Mouse (Mus musculus) macrophage (primary cell): ENCODE results near the gene Rfk. TPM values are rescaled to one million over a fixed set of nuclear protein-coding genes. Genes with fewer than 3 reads are reported as not detected.

Source experiments
- H3K27ac ChIP-seq: fragments of 350-480 bp; formaldehyde crosslinking; 2 replicates; pipeline ENCODE4 v1.9.0; 2021
- H3K36me3 ChIP-seq: fragments of 350-480 bp; formaldehyde crosslinking; 2 replicates; pipeline ENCODE4 v1.9.0; 2021; ENCODE audit errors: inconsistent target
- H3K4me3 ChIP-seq: fragments of 350-480 bp; formaldehyde crosslinking; 2 replicates; pipeline ENCODE4 v1.9.0; 2021; ENCODE audit errors: inconsistent target
- H3K79me2 ChIP-seq: fragments of 350-480 bp; formaldehyde crosslinking; 2 replicates; pipeline ENCODE4 v1.9.0; 2021; ENCODE audit errors: inconsistent target
- WGBS: methylation state at CpG from one replicate; pipeline ENCODE4 v1.1.7; 2026; ENCODE audit warnings: inconsistent platforms; ENCODE audit not compliant: missing documents; 5-methylcytosine and 5-hydroxymethylcytosine counted together
- polyA plus RNA-seq: library from polyadenylated mRNA; stranded (reverse); fragments of 250-400 nt; gene quantifications from 3 replicates; pipeline ENCODE4 v1.2.4, GENCODE M21; 2018; ENCODE audit warnings: inconsistent platforms

Gene Rfk
- polyA plus RNA-seq, 1 experiment from 2014 or later: 38.9 TPM

DNA sequence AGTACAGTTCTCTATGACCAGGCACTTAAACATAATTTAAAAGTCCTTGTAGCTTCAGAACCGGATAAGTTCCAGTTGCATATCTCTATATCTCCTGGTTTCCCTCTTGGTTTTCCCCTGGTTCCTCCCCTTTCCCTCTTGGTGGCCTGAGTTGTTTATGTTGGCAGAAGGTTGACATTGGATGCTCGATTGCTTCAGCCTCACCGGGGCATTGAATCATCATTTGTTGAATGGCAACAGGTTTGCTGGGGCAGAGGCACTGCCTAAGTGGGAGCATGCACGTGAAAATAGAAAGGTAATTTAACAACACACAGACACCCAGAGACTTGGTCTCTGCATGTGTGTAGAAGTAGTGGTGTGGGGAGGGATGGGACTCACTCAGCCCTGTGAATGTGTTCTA, 6.7 kb downstream of the Rfk start:
- H3K79me2 ChIP-seq: peaks cover 5% of the 10 kb centered on the region; the same call in 1 of the 2 replicates
- WGBS: 95% methylated on average over 4 of the region's 4 CpGs
- H3K27ac ChIP-seq: no peak overlapping the region
- H3K4me3 ChIP-seq: no peak overlapping the region
- H3K36me3 ChIP-seq: peaks cover 24% of the 10 kb centered on the region; the same call in 1 of the 2 replicates

DNA sequence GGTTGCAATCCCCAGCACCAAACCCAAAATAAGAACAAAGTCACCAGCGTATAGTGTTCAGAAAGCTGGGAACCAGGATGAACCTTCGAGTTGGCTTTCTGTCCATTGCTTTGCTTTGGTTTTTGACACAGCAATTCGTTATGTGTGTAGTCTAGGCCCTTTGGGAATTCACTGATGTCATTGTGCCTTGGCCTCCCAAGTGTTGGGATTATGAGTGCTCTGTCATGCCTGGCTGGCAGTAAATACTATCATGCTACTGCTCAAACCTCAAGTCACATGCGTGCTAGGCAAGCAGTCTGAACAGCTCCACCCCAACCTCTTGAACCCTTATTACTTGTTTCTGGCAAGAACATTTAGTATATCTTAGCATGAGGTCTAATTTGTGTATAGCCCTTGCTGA, 9.3 kb downstream of the Rfk start:
- H3K27ac ChIP-seq: no peak overlapping the region
- H3K36me3 ChIP-seq: peaks cover 21% of the 10 kb centered on the region; the same call in 1 of the 2 replicates
- no peaks in the 10 kb centered on the region for H3K79me2 ChIP-seq
- no peak overlapping the region for H3K4me3 ChIP-seq
- 94% methylated on average over 4 of the region's 4 CpGs for WGBS

- Histone ChIP-seq H3K36me3 (no peaks in the 10 kb centered on the region), H3K4me3 (no peak overlapping the region), H3K79me2 (no peaks in the 10 kb centered on the region), H3K27ac (no peak overlapping the region)
- 89% methylated on average over 5 of the region's 5 CpGs for WGBS
Measured at GRCm38 (mm10) chr19:17406823-17407222, 13.0 kb downstream of the Rfk start.

GRCm38 (mm10) chr19:17408591-17408990, 14.7 kb downstream of the Rfk start:
- Histone ChIP-seq H3K36me3 (no peaks in the 10 kb centered on the region), H3K27ac (no peak overlapping the region), H3K4me3 (no peak overlapping the region), H3K79me2 (no peaks in the 10 kb centered on the region)

DNA sequence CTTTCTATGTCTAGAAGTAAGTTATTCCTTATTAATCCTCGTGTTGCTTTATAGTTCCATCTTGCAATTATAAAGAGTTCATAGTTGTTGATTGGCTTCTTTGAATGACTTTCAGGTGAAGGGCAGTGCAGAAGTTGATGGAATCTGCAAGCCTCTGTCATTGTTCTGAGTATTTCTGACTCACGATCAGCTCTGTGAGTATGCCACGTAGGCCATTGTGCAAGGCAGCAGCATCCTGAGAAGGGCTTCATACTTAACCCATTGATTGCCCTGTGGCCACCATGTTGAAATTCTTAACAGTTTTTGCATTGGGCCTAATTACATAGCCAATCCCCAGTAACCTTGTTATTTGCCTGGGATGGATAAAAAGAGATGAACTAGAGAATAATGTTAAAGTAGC, 15.5 kb downstream of the Rfk start:
- Histone ChIP-seq H3K79me2 (no peaks in the 10 kb centered on the region), H3K36me3 (no peaks in the 10 kb centered on the region), H3K4me3 (no peak overlapping the region), H3K27ac (no peak overlapping the region)
- 71% methylated on average over 3 of the region's 3 CpGs for WGBS

GRCm38 (mm10) chr19:17410465-17411065, 16.7 kb downstream of the Rfk start:
- Histone ChIP-seq H3K4me3 (no peak overlapping the region), H3K36me3 (no peaks in the 10 kb centered on the region), H3K27ac (no peak overlapping the region), H3K79me2 (no peaks in the 10 kb centered on the region)
- WGBS: 93% methylated on average over 5 of the region's 5 CpGs

GRCm38 (mm10) chr19:17412915-17413459, 19.1 kb downstream of the Rfk start:
- 77% methylated on average over 4 of the region's 4 CpGs for WGBS
- H3K27ac ChIP-seq: no peak overlapping the region
- no peaks in the 10 kb centered on the region for H3K79me2 ChIP-seq
- no peak overlapping the region for H3K4me3 ChIP-seq
- no peaks in the 10 kb centered on the region for H3K36me3 ChIP-seq

DNA sequence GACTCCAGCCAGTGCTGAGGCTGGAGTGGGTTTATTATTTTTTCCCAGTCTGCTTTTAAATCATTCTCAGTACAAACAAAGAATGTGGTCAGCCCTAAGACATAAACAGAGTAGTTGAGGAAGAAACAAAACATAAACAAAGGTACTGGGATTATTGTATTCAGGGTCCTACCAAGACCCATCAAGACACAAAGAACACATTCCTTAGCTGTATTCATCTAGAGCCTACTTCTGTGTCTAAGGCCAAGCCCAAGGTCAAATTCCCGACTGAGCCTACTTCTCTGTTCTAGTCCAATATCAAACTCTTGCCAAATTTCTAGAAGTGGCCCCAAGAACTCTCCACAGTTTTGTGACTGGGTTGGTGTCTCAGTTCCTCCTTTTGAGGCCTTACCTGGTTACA, 24.0 kb downstream of the Rfk start:
- 93% methylated on average over 1 of the region's 1 CpGs for WGBS
- no peak overlapping the region for H3K27ac ChIP-seq
- no peak overlapping the region for H3K4me3 ChIP-seq
- no peaks in the 10 kb centered on the region for H3K79me2 ChIP-seq
- no peaks in the 10 kb centered on the region for H3K36me3 ChIP-seq

GRCm38 (mm10) chr19:17423306-17423705, 29.5 kb downstream of the Rfk start:
- Histone ChIP-seq H3K36me3 (no peaks in the 10 kb centered on the region), H3K4me3 (no peak overlapping the region), H3K79me2 (no peaks in the 10 kb centered on the region), H3K27ac (no peak overlapping the region)
- WGBS: 75% methylated on average over 3 of the region's 3 CpGs

- Histone ChIP-seq H3K36me3 (no peaks in the 10 kb centered on the region), H3K4me3 (no peak overlapping the region), H3K79me2 (no peaks in the 10 kb centered on the region), H3K27ac (no peak overlapping the region)
- 89% methylated on average over 2 of the region's 2 CpGs for WGBS
Measured at GRCm38 (mm10) chr19:17427824-17428560, 34.1 kb downstream of the Rfk start.

- 100% methylated on average over 2 of the region's 2 CpGs for WGBS
- H3K27ac ChIP-seq: no peak overlapping the region
Measured at GRCm38 (mm10) chr19:17428561-17428914, 34.7 kb downstream of the Rfk start.

DNA sequence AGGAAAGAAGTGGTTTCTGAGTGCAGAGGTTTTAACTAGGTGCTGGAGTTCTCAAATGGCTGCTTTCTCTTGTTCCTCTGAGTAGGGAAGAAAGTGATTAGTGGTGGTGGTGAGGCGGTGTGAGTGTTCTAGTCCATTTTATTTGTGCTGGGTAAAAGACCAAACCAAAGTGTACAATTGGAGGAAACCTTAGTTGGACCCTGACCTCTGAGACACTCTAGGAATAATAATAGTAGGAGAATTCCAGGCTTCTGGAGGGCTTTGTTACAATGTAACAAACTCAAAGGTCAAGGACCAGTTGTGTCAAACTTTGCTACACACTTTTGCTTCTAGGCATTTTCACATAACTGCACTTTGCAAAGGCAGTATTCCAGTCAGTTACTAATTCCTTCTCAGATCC, 42.8 kb downstream of the Rfk start:
- Histone ChIP-seq H3K27ac (no peak overlapping the region), H3K36me3 (no peaks in the 10 kb centered on the region)
- WGBS: 63% methylated on average over 1 of the region's 1 CpGs

More at GRCm38 (mm10) chr19:17428561-17428914, 34.7 kb downstream of the Rfk start:
- no peaks in the 10 kb centered on the region for H3K79me2 ChIP-seq
- no peaks in the 10 kb centered on the region for H3K36me3 ChIP-seq
- H3K4me3 ChIP-seq: no peak overlapping the region

DNA sequence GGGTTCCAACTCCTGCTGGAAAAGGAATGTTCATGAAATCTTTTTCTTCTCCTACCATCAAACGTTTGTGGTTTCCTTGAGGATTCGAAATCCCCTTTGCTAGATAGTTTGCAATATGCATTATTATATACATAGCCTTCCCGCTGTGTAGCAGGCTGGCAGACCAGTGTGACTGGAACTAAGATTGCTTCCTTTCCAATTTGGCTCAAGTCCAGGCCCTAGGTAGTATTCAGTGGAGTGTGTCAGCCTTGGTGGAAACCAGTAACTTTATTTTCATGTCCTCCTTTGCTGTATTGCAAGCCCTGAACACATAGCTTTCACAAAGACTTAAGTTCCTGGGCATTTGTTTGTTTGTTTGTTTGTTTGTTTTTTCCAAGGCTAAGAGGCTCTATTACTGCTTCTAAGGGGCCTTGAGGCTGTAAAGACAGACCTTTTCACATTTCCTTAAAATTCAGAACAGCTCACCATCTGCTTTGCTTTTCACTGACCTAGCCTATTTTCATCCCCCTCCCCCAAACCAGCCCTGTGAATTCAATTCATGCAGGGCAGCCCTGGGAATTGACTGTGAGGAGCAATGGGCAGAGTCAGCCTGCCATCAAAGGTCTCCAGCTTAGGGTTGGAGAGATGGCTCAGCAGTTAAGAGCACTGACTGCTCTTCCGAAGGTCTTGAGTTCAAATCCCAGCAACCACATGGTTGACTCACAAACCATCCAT, 45.8 kb downstream of the Rfk start:
- Histone ChIP-seq H3K27ac (no peak overlapping the region), H3K36me3 (no peaks in the 10 kb centered on the region), H3K4me3 (no peak overlapping the region), H3K79me2 (no peaks in the 10 kb centered on the region)
- WGBS: 66% methylated on average over 4 of the region's 4 CpGs

More for the DNA sequence above, 42.8 kb downstream of the Rfk start:
- H3K79me2 ChIP-seq: no peaks in the 10 kb centered on the region
- H3K4me3 ChIP-seq: no peak overlapping the region

- no peak overlapping the region for H3K27ac ChIP-seq
- WGBS: 84% methylated on average over 7 of the region's 7 CpGs
- no peaks in the 10 kb centered on the region for H3K36me3 ChIP-seq
- H3K4me3 ChIP-seq: no peak overlapping the region
- H3K79me2 ChIP-seq: no peaks in the 10 kb centered on the region
Measured at GRCm38 (mm10) chr19:17443581-17443980, 49.7 kb downstream of the Rfk start.
